Mouse (Mus musculus): ENCODE data around the gene Ahsg.

Gene Ahsg

DNA sequence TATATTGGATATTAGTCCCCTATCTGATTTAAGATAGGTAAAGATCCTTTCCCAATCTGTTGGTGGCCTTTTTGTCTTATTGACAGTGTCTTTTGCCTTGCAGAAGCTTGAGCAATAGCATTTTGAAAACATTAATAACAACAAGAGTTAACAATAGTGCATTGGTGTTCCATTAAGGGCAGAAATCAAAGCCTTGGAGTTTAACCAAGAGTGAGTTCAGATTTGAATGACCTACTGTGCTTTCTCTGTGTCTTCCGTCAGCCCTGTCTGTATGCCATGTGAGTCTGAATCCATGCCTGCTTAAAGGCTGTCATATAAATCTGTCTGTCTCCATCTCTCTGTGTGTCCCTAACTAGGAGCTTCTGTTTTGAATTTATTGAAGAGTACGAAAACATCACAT is 56.3 kb downstream of the Ahsg start:
- DNase-seq: no peak
